Mouse (Mus musculus): ENCODE data around the gene Acp2.

DNA sequence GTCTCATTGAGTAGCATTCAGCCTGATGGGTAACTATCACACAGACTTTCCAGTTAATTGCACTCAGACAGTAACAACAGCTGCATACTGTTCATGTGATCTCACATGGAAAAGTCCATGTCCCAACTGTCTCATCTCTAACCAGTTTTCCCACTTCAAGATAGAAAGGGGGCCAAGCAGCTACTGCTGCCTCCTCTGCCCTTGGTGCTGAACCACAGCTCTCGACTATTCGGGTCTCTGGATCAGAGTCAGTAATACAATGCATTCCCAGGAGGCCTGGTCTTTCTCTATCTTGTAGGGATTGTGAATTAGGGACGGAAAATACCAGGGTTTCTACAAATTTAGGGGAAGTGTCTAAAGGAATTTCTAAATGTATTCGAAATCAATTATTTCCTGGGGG is 22.9 kb upstream of the Acp2 start:
- no peak for TF ChIP-seq CTCF (IDR thresholded peaks at IDR 0.05; ENCODE audit: low read depth, low read length)
- TF ChIP-seq GATA1 (IDR thresholded peaks at IDR 0.05; ENCODE audit: borderline replicate concordance, low read length) = no peak
- no peak for TF ChIP-seq TAL1 (conservative IDR thresholded peaks at IDR 0.05; ENCODE audit: low read depth, low read length)
- no peak for TF ChIP-seq POLR2AphosphoS5 (IDR thresholded peaks at IDR 0.05; ENCODE audit: insufficient replicate concordance, low read depth, low read length)
